27 mouse cellular contexts compared by ENCODE assay signal in the genomic region with DNA sequence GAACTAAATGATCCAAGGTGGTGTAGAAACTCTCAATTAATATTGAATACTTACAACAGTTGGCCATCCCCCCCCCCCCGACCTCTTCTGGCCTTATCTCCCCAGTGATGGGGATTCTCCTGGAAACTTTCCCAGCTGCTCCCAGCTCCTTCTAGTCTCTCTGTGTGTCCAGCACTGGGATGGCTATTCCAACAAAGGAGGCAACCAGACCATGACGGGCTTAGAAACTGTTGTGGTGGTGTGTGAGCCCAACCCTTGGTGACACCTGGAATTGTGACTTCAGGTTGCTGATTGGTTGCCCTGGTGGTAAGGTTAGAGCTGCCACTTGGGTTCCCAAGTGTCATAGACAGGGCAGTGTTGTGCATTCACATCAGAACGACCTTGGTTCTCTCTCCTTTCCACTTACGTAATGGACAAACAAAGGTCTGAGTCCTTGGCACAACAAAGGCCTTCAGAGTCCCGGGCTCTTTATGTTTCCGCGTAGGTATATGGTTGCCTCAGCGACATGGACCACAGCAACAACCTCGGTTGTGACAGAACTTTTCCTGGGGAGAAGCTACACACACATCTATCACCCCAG. TPM values are rescaled to one million over a fixed set of nuclear protein-coding genes. Genes with fewer than 3 reads are reported as not detected.
"Had no signal": no experiment of that assay in that cellular context is flagged by ENCODE, and none has a peak within 500 bp of the region (broad histone marks: within the 10 kb centered on the region; RNA-seq: fewer than 3 reads in every experiment).

No protein-coding gene starts in this region.

- H3K4me1 ChIP-seq: heart, embryonic 13.5 days; heart, embryonic 15.5 days; hindbrain, embryonic 12.5 days; intestine, embryonic 15.5 days had no signal

- H3K36me3 ChIP-seq: heart, embryonic 13.5 days; heart, embryonic 15.5 days; hindbrain, embryonic 10.5 days; hindbrain, embryonic 12.5 days; intestine, embryonic 15.5 days; limb, embryonic 10.5 days; limb, embryonic 12.5 days had no signal

- H3K4me2 ChIP-seq: heart, embryonic 11.5 days; heart, embryonic 13.5 days; heart, embryonic 15.5 days; hindbrain, embryonic 12.5 days; hindbrain, embryonic 14.5 days; intestine, embryonic 15.5 days; limb, embryonic 12.5 days; liver, embryonic 11.5 days had no signal

- DNase-seq: gastrocnemius, adult 2 months; gastrocnemius, postnatal 10 days; gastrocnemius, postnatal 25 days; heart, postnatal 14 days; heart, postnatal 36 days; kidney, adult 18-20 months; kidney, adult 8-10 months; kidney, postnatal 10 days; kidney, postnatal 25 days; kidney, postnatal 4 days had no signal

- H3K27me3 ChIP-seq: heart, embryonic 15.5 days; hindbrain, embryonic 12.5 days; intestine, embryonic 15.5 days; limb, embryonic 12.5 days had no signal

- ATAC-seq: forebrain, embryonic 16.5 days; hindbrain, embryonic 16.5 days; inflammation-experienced regulatory T-cells, adult 6 months; intestine, embryonic 15.5 days; intestine, postnatal 0 days had no signal

- H3K4me3 ChIP-seq: gastrocnemius, adult 2 months; heart, embryonic 13.5 days; heart, embryonic 15.5 days; hindbrain, embryonic 10.5 days; hindbrain, embryonic 12.5 days; intestine, embryonic 15.5 days; layer of hippocampus, adult 2 months; left cerebral cortex, adult 2 months; limb, embryonic 10.5 days; limb, embryonic 12.5 days had no signal

- H3K27ac ChIP-seq: gastrocnemius, adult 2 months; heart, embryonic 13.5 days; heart, embryonic 15.5 days; hindbrain, embryonic 10.5 days; hindbrain, embryonic 12.5 days; hindbrain, embryonic 14.5 days; intestine, embryonic 15.5 days; layer of hippocampus, adult 2 months; left cerebral cortex, adult 2 months; limb, embryonic 10.5 days; limb, embryonic 12.5 days had no signal

- H3K9ac ChIP-seq: heart, embryonic 13.5 days; heart, embryonic 15.5 days; hindbrain, embryonic 12.5 days; hindbrain, embryonic 14.5 days; intestine, embryonic 15.5 days; limb, embryonic 12.5 days had no signal

- H3K9me3 ChIP-seq: heart, embryonic 13.5 days; heart, embryonic 15.5 days; hindbrain, embryonic 10.5 days; hindbrain, embryonic 12.5 days; intestine, embryonic 15.5 days; limb, embryonic 10.5 days; limb, embryonic 12.5 days had no signal

RNA-seq across cellular contexts. Expression of a gene that starts 20.1 kb away (rescaled TPM):
- total RNA-seq: granulocyte monocyte progenitor cell, adult 5-6 weeks had no signal
